Mouse (Mus musculus) embryo, embryonic 11 days (tissue): ENCODE data around the gene AU018091.
"Not testable (repeated sequence)": the region's sequence is repeated elsewhere in the genome, so short reads cannot be mapped to it uniquely, and the experiment has no call there.

ENCODE experiments used
- DNase-seq: peaks from one replicate; pipeline ENCODE4 v3.0.0-alpha.2; 2015

The AU018091 gene

DNA sequence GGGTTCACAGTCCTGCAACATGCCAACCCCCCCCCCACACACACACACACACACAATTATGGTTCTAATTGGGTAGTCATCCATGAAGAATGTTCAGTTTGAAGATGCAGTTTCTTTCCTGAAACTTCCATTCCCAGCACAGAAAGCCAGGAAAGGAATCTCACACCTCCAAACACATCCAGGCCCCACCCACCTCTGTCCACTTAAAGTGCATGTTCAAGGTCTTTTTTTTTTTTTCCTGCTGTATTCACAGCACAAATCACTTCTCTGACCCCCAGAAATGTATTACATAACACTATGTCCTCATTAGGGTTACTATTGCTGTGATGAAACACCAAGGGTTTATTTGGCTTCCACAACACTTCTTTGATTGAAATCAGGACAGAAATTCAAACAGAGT is 4.0 kb downstream of the AU018091 start:
- DNase-seq: no peak

DNA sequence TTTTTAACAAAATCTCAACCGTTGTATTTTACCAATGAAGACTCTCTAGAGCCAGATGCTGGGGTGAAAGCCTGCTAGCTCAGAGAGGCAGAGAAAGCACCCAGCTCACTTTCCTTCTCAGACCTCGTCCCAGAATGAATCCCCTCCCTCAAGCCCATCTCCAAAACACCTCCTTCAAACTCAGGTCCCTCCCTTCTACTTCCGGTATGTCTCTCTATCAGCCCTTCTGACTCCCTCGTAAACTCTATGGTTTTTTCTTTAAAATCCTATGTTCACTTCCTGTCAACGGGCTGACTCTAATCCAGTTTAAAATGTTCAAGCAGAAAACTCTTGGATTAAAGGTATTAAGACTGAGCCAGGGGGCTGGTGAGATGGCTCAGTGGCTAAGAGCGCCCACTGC is 4.6 kb downstream of the AU018091 start:
- DNase-seq: no peak

DNA sequence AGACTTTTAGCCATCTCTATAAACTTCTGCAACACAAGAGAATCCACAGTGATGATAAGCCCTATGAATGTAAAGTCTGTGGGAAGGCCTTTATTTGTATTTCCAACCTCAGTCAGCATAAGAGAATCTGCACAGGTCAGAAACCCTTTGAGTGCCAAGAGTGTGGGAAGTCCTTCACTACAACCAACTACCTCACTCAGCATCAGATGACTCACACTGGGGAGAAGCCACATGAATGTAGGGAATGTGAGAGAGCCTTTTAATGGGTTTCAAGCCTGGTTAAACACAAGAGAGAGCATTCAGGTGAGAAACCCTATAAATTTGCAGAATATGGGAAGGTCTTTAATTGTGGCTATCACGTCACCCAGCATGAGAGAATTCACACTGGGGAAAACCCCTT is 18.6 kb downstream of the AU018091 start:
- no peak for DNase-seq

DNA sequence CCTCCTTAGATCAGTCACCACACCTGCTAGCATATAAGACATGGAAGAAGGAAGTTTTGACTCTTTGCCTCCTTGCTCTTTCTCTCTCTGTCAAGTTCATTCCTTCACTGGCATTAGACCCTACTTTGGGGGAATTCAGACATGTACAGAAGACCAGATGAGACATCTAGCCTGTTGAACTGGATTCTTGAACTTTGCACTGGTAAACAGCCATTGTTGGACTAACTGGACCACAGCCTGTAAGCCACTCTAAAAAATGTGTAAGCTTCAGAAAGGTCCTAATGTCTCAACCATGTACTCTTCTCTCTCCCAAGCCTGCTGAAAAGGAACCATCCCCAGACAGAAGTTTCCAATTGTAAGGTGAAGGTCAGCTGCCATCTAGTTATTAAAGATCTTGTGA is 22.9 kb downstream of the AU018091 start:
- no peak for DNase-seq

DNA sequence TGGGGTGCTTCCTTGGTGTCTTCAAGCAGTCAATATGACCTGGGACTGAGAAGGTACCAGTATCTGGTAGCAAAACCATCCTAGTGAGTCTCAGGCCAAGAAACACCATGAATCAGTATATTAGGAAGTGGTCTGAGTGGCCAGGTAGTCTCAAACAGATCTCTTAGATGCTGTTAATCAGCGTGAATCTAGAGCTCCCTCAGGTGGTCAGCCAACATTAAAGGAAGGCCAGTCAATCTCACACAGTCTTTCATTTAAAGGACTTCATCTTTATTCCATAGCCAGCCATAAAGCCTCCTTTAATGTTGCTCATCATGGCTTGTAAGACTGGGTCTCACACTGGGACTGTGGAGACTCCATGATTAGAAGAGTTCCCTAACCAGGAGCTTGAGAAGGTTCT is 25.7 kb downstream of the AU018091 start:
- no peak for DNase-seq

DNA sequence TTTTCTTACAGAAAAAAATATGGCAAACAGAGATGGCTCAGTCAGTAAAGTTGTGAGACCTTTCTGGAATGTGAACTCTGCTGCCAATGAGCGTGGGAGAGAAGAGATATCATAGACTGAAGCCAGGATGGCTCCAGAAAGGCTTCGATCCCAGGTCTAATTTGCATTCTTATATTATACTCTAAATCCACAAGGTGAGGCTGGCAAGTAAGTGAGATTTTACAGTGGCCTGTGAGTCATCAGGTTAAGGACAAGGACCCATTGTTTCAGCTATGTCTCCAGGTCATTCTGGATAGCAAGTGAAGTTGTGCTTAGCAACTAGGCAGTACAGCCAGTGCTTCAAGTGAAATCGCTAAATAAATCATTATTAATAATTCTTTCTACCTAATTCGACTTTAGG is 33.4 kb downstream of the AU018091 start:
- DNase-seq: no peak

DNA sequence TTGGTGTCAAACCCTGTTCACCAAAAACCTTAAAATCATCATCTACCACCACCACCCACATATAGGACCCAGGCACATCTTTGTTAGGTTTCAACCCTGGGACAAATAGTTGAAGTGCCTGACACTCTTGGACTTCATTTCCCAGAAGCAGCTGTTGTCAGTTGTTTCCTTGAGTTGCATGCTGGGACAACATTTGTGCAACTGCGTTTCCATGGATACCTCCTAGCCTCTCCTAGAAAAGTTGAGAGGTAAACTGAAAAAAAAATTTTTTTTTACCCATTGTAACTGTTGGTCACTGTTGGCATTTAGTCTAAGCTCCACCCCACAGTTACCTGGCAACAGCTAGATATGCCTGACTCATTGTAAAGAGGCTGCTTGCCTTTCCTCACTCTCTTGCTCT is 34.3 kb downstream of the AU018091 start:
- no peak for DNase-seq

DNA sequence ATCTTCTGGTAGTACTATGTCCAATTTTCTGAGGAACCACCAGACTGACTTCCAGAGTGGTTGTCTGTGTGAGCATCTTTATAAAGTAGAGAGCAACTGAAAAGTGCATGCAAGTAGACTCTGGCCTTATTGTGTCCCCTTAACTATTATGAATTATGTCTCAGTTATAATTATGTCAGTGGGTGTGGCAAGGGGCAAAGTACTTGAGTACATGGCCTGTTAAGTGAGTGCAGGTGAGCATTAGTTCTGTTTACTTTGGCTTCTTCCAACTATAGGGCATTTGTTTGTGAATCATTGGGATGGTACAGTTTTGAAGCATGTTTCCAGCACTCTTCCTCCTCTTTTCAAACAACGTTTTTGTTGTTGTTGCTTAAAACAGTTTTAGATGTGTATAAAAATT is 38.7 kb downstream of the AU018091 start:
- DNase-seq: no peak

DNA sequence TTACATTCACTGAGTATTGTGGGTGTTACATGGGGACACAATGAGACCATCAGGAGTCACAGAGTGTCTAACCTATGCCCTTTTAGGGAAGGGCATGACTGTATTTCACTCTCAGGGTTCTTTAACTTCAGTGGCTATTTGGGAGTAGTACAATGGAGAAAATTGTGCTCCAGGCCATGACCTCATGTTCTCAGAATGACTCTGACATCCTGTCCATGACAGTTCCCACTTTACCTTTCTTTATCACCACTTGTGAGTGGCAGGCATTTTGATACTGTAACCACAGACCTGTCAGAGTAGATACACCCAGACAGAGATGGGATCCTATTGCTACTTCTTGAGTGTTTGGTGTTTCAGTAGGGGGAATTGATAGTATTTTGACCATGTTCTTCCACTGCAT is 40.4 kb downstream of the AU018091 start:
- DNase-seq: not testable (repeated sequence)

DNA sequence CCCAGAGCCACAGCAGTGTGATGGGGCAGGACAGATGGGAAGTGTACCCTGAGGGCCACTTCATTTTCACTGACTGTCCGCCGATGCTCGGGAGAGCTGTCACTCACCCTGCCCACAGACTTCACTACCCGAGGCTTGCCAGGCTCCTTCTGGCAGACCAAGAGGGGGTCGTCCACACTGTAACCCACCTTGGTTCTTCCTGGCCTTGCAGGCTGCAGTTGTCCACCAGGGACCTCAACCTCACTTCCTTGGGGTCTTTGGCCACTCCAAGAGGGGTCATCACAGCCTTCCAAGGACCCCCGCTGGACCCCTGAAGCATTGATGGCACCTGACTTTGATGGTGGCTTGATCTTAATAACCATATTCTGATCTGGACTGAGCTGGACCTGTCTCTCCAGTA is 57.8 kb downstream of the AU018091 start:
- DNase-seq: not testable (repeated sequence)

DNA sequence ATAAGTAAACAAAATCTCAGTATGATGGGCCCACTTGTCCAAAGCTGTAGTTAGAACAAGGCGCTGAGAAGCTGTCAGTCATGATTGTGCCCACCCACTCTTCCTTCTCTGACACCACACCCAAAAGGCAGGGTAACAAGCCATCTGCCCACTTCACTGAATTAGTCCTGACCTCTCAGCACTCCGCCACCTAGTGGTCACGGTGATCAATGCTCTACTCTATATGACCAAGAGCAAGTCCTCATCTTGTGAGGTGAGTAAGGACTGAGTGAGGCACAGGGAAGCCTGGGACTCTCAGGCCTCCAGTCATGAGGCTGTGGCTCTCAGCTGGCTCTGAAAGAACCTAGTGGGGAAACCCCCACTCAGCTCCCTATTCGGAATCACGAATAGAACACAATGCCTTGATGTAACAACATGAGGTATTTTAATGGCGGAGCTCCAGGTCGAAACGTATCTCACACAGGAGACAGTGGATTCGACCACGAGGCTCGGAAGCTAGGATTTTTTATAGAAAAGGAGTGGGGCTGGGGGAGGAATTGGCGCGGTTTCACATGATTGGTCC is 62.4 kb downstream of the AU018091 start:
- DNase-seq: not testable (repeated sequence)
